Mouse (Mus musculus): ENCODE results near the gene Eif4e2. TPM values are rescaled to one million over a fixed set of nuclear protein-coding genes. Genes with fewer than 3 reads are reported as not detected.

The Eif4e2 gene
- polyA plus RNA-seq, 1 experiment from 2014 or later, result 146 TPM

DNA sequence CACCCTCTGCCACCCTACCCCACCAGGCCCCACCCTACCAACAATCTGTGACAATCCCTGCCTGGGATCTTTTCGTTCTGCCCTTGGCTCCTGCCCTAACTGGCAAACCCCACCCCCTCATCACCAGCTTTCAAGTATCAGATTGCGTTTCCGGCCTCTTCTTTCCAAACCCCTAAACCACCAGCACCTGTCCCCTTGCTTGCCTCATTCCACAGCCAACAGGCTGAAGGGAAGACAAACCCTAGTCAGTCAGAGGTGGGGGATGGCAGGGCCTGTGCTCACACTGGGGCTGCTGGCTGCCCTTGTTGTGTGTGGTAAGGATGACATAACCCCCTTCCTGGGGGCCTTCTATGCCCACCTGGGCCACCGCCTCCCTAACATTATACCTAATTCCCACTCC lies 23.3 kb upstream of the Eif4e2 start, which contains the start of gene Chrnd:
Gene Chrnd, plus strand, starts transcription at position 179 of the 400 bp plus-strand sequence.
- Histone ChIP-seq H3K27me3 (ENCODE audit: control insufficient read depth, insufficient read depth, low read length) (peaks cover 12% of the 10 kb centered on the region), H3K9ac (replicated peaks; ENCODE audit: low read depth, low read length) (no peak within 1 kb of the TSS), H3K27ac (ENCODE audit: low read length) (no peak within 1 kb of the TSS), H3K4me1 (ENCODE audit: control insufficient read depth, insufficient read depth, low read length) (no peaks in the 10 kb centered on the region), H3K4me3 (ENCODE audit: low read depth, low read length) (no peak within 1 kb of the TSS), H3K4me2 (replicated peaks; ENCODE audit: low read depth, low read length) (no peak within 1 kb of the TSS), H3K9me3 (ENCODE audit: control insufficient read depth, low read depth, low read length) (no peaks in the 10 kb centered on the region), H3K36me3 (ENCODE audit: control insufficient read depth, insufficient read depth, low read length) (no peaks in the 10 kb centered on the region)
- ATAC-seq (ENCODE audit: insufficient number of reproducible peaks, insufficient read depth, low FRiP score, low read depth), result no peak
- WGBS, result 32% methylated on average over 4 of the region's 4 CpGs

DNA sequence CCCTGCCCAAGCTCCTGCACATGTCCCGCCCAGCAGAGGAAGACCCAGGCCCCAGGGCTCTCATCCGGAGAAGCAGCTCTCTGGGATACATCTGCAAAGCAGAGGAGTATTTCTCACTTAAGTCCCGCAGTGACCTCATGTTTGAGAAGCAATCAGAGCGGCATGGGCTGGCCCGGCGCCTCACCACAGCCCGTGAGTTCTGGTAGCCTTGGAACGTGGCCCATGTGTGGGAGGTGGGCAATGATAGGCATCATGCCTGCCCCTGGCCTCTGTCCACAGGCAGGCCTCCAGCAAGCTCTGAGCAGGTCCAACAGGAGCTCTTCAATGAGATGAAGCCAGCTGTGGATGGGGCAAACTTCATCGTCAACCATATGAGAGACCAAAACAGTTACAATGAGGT lies 16.4 kb upstream of the Eif4e2 start:
- Histone ChIP-seq H3K9me3 (ENCODE audit: control insufficient read depth, low read depth, low read length) (no peaks in the 10 kb centered on the region), H3K4me3 (ENCODE audit: low read depth, low read length) (no peak overlapping the region), H3K27ac (ENCODE audit: low read length) (no peak overlapping the region), H3K4me1 (ENCODE audit: control insufficient read depth, insufficient read depth, low read length) (no peaks in the 10 kb centered on the region), H3K36me3 (ENCODE audit: control insufficient read depth, insufficient read depth, low read length) (no peaks in the 10 kb centered on the region), H3K4me2 (replicated peaks; ENCODE audit: low read depth, low read length) (no peak overlapping the region), H3K9ac (replicated peaks; ENCODE audit: low read depth, low read length) (no peak overlapping the region), H3K27me3 (ENCODE audit: control insufficient read depth, insufficient read depth, low read length) (no peaks in the 10 kb centered on the region)
- no peak for ATAC-seq (ENCODE audit: insufficient number of reproducible peaks, insufficient read depth, low FRiP score, low read depth)
- WGBS, result 80% methylated on average over 9 of the region's 9 CpGs

DNA sequence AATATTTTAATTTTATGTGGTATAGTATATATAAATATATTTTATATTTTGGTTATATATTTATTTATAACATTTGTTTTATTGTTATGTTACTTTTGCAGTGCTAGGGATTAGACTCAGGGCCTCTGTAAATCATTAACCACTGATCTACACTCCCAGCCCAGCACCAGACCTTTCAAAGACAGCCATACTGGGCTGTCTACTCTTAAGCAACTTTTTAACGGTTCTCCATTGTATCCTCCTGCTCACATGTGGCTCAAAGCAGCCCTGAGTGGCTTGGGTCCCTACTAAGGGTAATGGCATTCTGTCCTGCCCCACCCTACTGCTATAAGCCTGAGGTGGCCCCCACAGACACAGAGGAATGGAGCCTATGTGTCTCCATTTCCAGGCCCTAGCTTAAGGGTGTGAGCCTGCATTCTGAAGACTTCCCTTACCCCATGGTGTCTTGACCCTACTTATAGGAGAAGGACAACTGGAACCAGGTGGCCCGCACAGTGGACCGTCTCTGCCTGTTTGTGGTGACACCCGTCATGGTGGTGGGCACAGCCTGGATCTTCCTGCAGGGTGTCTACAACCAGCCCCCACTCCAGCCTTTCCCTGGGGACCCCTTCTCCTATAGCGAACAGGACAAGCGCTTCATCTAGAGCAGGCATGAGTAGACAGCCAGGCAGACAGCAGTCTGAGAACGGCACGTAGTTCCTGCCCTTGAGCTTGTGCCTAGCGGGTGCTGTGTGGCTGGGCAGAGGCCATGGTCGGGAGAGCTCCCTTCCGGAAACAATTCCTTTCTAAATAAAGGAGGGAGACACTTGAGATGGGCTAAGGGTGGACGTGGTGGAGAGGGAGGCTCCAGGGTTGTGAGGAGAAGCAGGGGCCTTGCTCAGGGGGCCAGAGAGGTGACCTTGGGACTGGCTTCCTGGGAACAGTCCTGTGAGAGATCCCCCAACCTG lies 15.3 kb upstream of the Eif4e2 start:
- Histone ChIP-seq H3K36me3 (ENCODE audit: control insufficient read depth, insufficient read depth, low read length) (no peaks in the 10 kb centered on the region), H3K9ac (replicated peaks; ENCODE audit: low read depth, low read length) (no peak overlapping the region), H3K4me3 (ENCODE audit: low read depth, low read length) (no peak overlapping the region), H3K27me3 (ENCODE audit: control insufficient read depth, insufficient read depth, low read length) (no peaks in the 10 kb centered on the region), H3K4me1 (ENCODE audit: control insufficient read depth, insufficient read depth, low read length) (no peaks in the 10 kb centered on the region), H3K4me2 (replicated peaks; ENCODE audit: low read depth, low read length) (no peak overlapping the region), H3K27ac (ENCODE audit: low read length) (no peak overlapping the region), H3K9me3 (ENCODE audit: control insufficient read depth, low read depth, low read length) (no peaks in the 10 kb centered on the region)
- ATAC-seq (ENCODE audit: insufficient number of reproducible peaks, insufficient read depth, low FRiP score, low read depth), result 0 out of 2 replicates have a peak, but pooled peaks have one; percentile 4
- WGBS, result 66% methylated on average over 12 of the region's 12 CpGs

DNA sequence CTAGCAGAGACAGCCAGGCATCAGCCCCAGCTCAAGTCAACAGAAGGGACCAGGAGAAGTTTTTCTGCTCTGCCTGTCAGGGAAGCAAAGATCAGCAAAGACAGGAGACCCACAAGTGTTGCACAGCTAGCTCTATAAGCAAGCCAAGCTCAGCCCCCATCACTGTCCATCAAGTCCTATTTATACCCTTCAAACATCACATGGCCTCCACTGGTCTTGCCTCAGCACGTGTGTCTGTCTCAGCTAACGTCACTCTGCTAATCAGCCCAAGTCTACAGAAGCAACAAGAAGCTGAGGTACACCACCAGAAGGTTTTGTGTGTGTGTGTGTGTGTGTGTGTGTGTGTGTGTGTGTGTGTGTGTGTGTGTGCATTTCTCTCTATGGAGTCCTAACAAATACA lies 12.9 kb upstream of the Eif4e2 start:
- H3K27ac ChIP-seq (ENCODE audit: low read length), result no peak overlapping the region
- ATAC-seq (ENCODE audit: insufficient number of reproducible peaks, insufficient read depth, low FRiP score, low read depth), result no peak
- H3K4me1 ChIP-seq (ENCODE audit: control insufficient read depth, insufficient read depth, low read length), result 0 out of 2 replicates have a peak, but pooled peaks cover 5% of the 10 kb centered on the region
- 51% methylated on average over 2 of the region's 2 CpGs for WGBS
- no peak overlapping the region for H3K4me3 ChIP-seq (ENCODE audit: low read depth, low read length)
- H3K4me2 ChIP-seq (replicated peaks; ENCODE audit: low read depth, low read length), result no peak overlapping the region
- no peaks in the 10 kb centered on the region for H3K9me3 ChIP-seq (ENCODE audit: control insufficient read depth, low read depth, low read length)
- H3K9ac ChIP-seq (replicated peaks; ENCODE audit: low read depth, low read length), result no peak overlapping the region
- no peaks in the 10 kb centered on the region for H3K36me3 ChIP-seq (ENCODE audit: control insufficient read depth, insufficient read depth, low read length)
- H3K27me3 ChIP-seq (ENCODE audit: control insufficient read depth, insufficient read depth, low read length), result no peaks in the 10 kb centered on the region

DNA sequence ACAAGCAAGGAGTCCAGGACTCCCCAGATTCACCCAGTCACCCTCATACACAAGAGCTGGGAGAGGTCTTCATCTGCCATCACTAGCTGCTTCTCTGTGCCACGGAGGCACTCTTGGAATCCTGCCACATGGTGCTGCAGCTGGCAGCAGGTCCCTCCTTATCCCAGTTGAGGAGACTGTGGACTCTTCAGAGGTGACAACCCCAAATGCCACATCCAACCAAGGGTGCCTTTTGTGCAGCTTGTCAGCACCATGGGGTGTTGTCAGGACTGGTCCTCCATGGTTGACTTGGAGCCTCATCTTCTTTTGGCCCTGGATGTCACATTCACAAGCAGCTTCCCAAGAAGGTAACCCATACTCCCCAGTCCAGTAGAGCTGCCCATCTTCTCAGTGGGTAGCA lies 11.9 kb upstream of the Eif4e2 start:
- H3K36me3 ChIP-seq (ENCODE audit: control insufficient read depth, insufficient read depth, low read length), result no peaks in the 10 kb centered on the region
- no peak for ATAC-seq (ENCODE audit: insufficient number of reproducible peaks, insufficient read depth, low FRiP score, low read depth)
- no peaks in the 10 kb centered on the region for H3K9me3 ChIP-seq (ENCODE audit: control insufficient read depth, low read depth, low read length)
- no peak overlapping the region for H3K4me2 ChIP-seq (replicated peaks; ENCODE audit: low read depth, low read length)
- no peak overlapping the region for H3K27ac ChIP-seq (ENCODE audit: low read length)
- H3K9ac ChIP-seq (replicated peaks; ENCODE audit: low read depth, low read length), result no peak overlapping the region
- 64% methylated on average over 1 of the region's 1 CpGs for WGBS
- no peaks in the 10 kb centered on the region for H3K27me3 ChIP-seq (ENCODE audit: control insufficient read depth, insufficient read depth, low read length)
- H3K4me3 ChIP-seq (ENCODE audit: low read depth, low read length), result no peak overlapping the region
- H3K4me1 ChIP-seq (ENCODE audit: control insufficient read depth, insufficient read depth, low read length), result 0 out of 2 replicates have a peak, but pooled peaks cover 5% of the 10 kb centered on the region

DNA sequence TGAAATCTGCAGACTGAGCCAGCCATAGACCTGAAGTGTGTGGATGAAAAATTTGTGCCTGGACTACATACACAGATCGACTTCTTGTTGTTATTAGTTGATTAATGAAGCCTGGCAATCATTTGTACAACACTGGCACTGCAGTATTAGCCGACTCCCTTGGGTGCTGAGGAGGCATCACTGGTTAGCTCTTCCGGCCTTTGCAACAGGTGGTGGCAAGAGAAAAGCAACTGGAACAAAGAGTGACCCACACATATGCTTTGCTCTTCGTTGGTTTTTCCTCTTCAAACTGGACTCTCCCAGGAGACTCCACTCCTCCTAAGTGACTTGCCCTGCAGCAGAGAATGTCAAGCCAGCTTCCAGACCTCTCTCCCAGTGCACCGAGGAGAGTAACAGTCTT lies 9.9 kb upstream of the Eif4e2 start:
- Histone ChIP-seq H3K27me3 (ENCODE audit: control insufficient read depth, insufficient read depth, low read length) (no peaks in the 10 kb centered on the region), H3K36me3 (ENCODE audit: control insufficient read depth, insufficient read depth, low read length) (no peaks in the 10 kb centered on the region), H3K4me1 (ENCODE audit: control insufficient read depth, insufficient read depth, low read length) (0 out of 2 replicates have a peak, but pooled peaks cover 5% of the 10 kb centered on the region), H3K9ac (replicated peaks; ENCODE audit: low read depth, low read length) (no peak overlapping the region), H3K27ac (ENCODE audit: low read length) (no peak overlapping the region), H3K4me3 (ENCODE audit: low read depth, low read length) (no peak overlapping the region), H3K4me2 (replicated peaks; ENCODE audit: low read depth, low read length) (no peak overlapping the region), H3K9me3 (ENCODE audit: control insufficient read depth, low read depth, low read length) (no peaks in the 10 kb centered on the region)
- WGBS, result 86% methylated on average over 5 of the region's 5 CpGs
- ATAC-seq (ENCODE audit: insufficient number of reproducible peaks, insufficient read depth, low FRiP score, low read depth), result no peak

DNA sequence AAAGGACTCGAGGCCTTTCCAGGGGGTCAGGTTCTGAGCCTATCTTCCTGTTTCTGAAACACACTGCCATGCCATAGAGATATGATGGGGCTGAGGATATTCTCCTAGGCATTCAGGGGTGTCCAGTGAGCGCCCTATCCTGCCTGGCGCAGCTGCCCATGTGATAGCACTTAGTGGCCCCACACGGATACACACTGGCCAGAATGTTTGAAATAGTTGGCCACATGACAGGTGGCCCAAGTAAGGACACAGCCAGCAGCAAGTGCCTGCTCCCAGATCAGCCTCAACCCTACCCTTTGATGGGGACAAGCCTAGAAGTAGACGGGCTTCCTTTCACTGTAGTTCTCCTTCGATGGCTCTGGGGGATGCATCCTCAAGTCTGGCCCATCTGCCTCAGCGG lies 9.2 kb upstream of the Eif4e2 start, which contains the start of gene Chrng:
Gene Chrng, plus strand, starts transcription at position 193 of the 400 bp plus-strand sequence.
- H3K4me3 ChIP-seq (ENCODE audit: low read depth, low read length), result no peak within 1 kb of the TSS
- no peaks in the 10 kb centered on the region for H3K27me3 ChIP-seq (ENCODE audit: control insufficient read depth, insufficient read depth, low read length)
- H3K9me3 ChIP-seq (ENCODE audit: control insufficient read depth, low read depth, low read length), result no peaks in the 10 kb centered on the region
- 89% methylated on average over 7 of the region's 7 CpGs for WGBS
- 0 out of 2 replicates have a peak, but pooled peaks cover 5% of the 10 kb centered on the region for H3K4me1 ChIP-seq (ENCODE audit: control insufficient read depth, insufficient read depth, low read length)
- H3K9ac ChIP-seq (replicated peaks; ENCODE audit: low read depth, low read length), result no peak within 1 kb of the TSS
- H3K27ac ChIP-seq (ENCODE audit: low read length), result no peak within 1 kb of the TSS
- ATAC-seq (ENCODE audit: insufficient number of reproducible peaks, insufficient read depth, low FRiP score, low read depth), result no peak
- H3K4me2 ChIP-seq (replicated peaks; ENCODE audit: low read depth, low read length), result no peak within 1 kb of the TSS
- no peaks in the 10 kb centered on the region for H3K36me3 ChIP-seq (ENCODE audit: control insufficient read depth, insufficient read depth, low read length)

DNA sequence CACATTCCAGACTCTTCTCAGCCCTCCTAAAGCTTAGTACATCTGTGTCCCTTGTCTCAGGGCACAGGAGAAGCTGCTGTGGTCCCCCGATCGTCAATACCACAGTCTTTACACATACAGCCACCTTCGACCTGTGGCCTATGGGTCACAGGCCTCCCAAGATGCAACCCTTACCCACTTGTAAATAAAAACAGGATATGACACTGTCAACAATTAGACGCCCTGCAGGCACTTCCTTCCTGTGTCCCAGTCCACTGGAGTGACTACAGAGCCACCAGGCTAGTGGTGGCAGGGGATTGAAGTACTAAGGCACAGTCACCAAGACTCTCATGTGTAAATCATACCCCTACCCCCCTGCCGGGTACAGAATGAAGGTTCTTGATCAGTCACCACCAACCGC lies 8.7 kb upstream of the Eif4e2 start:
- Histone ChIP-seq H3K36me3 (ENCODE audit: control insufficient read depth, insufficient read depth, low read length) (no peaks in the 10 kb centered on the region), H3K9ac (replicated peaks; ENCODE audit: low read depth, low read length) (no peak overlapping the region), H3K4me1 (ENCODE audit: control insufficient read depth, insufficient read depth, low read length) (0 out of 2 replicates have a peak, but pooled peaks cover 5% of the 10 kb centered on the region), H3K9me3 (ENCODE audit: control insufficient read depth, low read depth, low read length) (no peaks in the 10 kb centered on the region), H3K27ac (ENCODE audit: low read length) (no peak overlapping the region), H3K27me3 (ENCODE audit: control insufficient read depth, insufficient read depth, low read length) (no peaks in the 10 kb centered on the region), H3K4me3 (ENCODE audit: low read depth, low read length) (no peak overlapping the region), H3K4me2 (replicated peaks; ENCODE audit: low read depth, low read length) (no peak overlapping the region)
- 49% methylated on average over 6 of the region's 6 CpGs for WGBS
- no peak for ATAC-seq (ENCODE audit: insufficient number of reproducible peaks, insufficient read depth, low FRiP score, low read depth)

All from stomach, embryonic 14.5 days (tissue).